Comparison of ENCODE assay signal across 11 mouse cellular contexts in the genomic region with DNA sequence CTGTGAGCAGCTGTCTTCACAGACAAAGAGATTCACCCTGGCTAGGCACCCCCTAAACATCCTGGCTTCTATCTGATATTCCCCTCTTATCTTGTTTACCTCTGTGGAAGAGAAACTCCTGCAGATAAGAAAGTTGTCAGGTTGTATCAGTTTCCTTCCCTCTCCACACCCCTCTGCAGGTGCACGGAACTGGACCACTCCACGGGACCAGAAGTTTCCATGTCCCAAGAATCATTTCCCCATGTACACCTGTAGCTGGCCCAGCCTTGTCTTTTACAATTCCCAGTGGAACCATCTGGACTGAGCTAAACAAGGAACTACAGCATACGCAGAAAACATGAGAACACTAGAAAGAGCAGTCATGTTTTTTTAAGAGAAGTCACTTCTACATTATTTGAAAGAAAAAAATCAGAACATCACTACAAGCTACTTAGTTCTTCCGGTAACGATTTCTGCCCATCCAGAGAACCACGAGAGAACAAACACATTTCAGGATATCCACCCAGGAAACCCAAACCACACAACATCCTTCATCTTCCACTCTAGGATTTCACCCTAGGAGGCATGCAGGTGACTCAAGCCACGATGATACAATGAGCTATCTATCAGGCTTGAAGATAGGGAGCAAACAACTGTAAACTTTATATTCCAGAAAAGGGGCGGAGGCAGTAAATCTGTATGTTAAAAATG.
DNase-seq lines count a peak whose midpoint lies in the region; ATAC-seq and TF ChIP-seq lines count a peak whose summit lies in the region.
"Had no signal": no experiment of that assay in that cellular context is flagged by ENCODE, and none has a peak within 500 bp of the region (broad histone marks: within the 10 kb centered on the region; RNA-seq: fewer than 3 reads in every experiment).

No protein-coding gene starts in this region.

- peak overlapping the region; percentile 83 for H3K27ac ChIP-seq in gastrocnemius, adult 2 months
- H3K27ac ChIP-seq in lung, embryonic 15.5 days = no peak overlapping the region
- no peak overlapping the region for H3K27ac ChIP-seq in intestine, postnatal 0 days (ENCODE audit: low read depth, low read length)
- no peak overlapping the region for H3K27ac ChIP-seq in stomach, embryonic 14.5 days (ENCODE audit: low read length)
- H3K27ac ChIP-seq: liver, embryonic 14.5 days had no signal

- peaks cover 28% of the 10 kb centered on the region for H3K4me1 ChIP-seq in lung, embryonic 15.5 days
- H3K4me1 ChIP-seq in intestine, postnatal 0 days (replicated peaks; ENCODE audit: control insufficient read depth, insufficient read depth, low read length) = no peaks in the 10 kb centered on the region; the same call in 1 of the 2 replicates
- H3K4me1 ChIP-seq in stomach, embryonic 14.5 days (ENCODE audit: control insufficient read depth, insufficient read depth, low read length) = peaks cover 22% of the 10 kb centered on the region

- no peaks in the 10 kb centered on the region for H3K36me3 ChIP-seq in lung, embryonic 15.5 days
- no peaks in the 10 kb centered on the region; the same call in 1 of the 2 replicates for H3K36me3 ChIP-seq in intestine, postnatal 0 days (ENCODE audit: control insufficient read depth, insufficient read depth)
- H3K36me3 ChIP-seq in stomach, embryonic 14.5 days (ENCODE audit: control insufficient read depth, insufficient read depth, low read length) = no peaks in the 10 kb centered on the region

- no peaks in the 10 kb centered on the region for H3K27me3 ChIP-seq in lung, embryonic 15.5 days
- no peaks in the 10 kb centered on the region for H3K27me3 ChIP-seq in intestine, postnatal 0 days (replicated peaks; ENCODE audit: control insufficient read depth, insufficient read depth, low read length)
- no peaks in the 10 kb centered on the region for H3K27me3 ChIP-seq in stomach, embryonic 14.5 days (ENCODE audit: control insufficient read depth, insufficient read depth, low read length)

- H3K4me3 ChIP-seq in gastrocnemius, adult 2 months = peak overlapping the region; percentile 81
- H3K4me3 ChIP-seq in lung, embryonic 15.5 days = peak overlapping the region; percentile 41
- H3K4me3 ChIP-seq in intestine, postnatal 0 days (ENCODE audit: low read depth, low read length) = peak overlapping the region; percentile 34
- H3K4me3 ChIP-seq in stomach, embryonic 14.5 days (ENCODE audit: low read depth, low read length) = peak overlapping the region; percentile 22; the same call in 1 of the 2 replicates

- peak overlapping the region; percentile 70 for H3K4me2 ChIP-seq in lung, embryonic 15.5 days
- peak overlapping the region; percentile 60 for H3K4me2 ChIP-seq in intestine, postnatal 0 days (replicated peaks; ENCODE audit: low read depth)
- peak overlapping the region; percentile 42 for H3K4me2 ChIP-seq in stomach, embryonic 14.5 days (replicated peaks; ENCODE audit: low read depth, low read length)

- DNase-seq in gastrocnemius, adult 2 months = no peak
- DNase-seq in gastrocnemius, adult 18-20 months (ENCODE audit: low spot score) = no peak
- no peak for DNase-seq in lung, postnatal 25 days (ENCODE audit: low spot score)
- DNase-seq in layer of hippocampus, postnatal 10 days (ENCODE audit: low spot score in 2 of 2) = no peak
- DNase-seq in urinary bladder, postnatal 25 days (ENCODE audit: low spot score) = no peak
- DNase-seq: cerebellum, postnatal 25 days; gastrocnemius, postnatal 14 days had no signal

- no peak for ATAC-seq in lung, embryonic 15.5 days (ENCODE audit: borderline replicate concordance, extremely low read depth, low FRiP score, low TSS enrichment)
- no peak for ATAC-seq in intestine, postnatal 0 days
- no peak for ATAC-seq in stomach, embryonic 14.5 days (ENCODE audit: insufficient number of reproducible peaks, insufficient read depth, low FRiP score, low read depth)

- H3K9ac ChIP-seq in lung, embryonic 15.5 days = no peak overlapping the region
- H3K9ac ChIP-seq in intestine, postnatal 0 days (ENCODE audit: low read depth, low read length) = no peak overlapping the region
- no peak overlapping the region for H3K9ac ChIP-seq in stomach, embryonic 14.5 days (replicated peaks; ENCODE audit: low read depth, low read length)
- H3K9ac ChIP-seq: liver, embryonic 14.5 days had no signal

- intact Hi-C loops in gastrocnemius, adult 2 months (cut with DNase I) = loop anchor here (2.0 to 5.0 kb wide), 3 partner anchors 34 to 56 kb away; no protein-coding TSS in a partner anchor

- 36% methylated on average over 8 of the region's 8 CpGs for WGBS in lung, embryonic 15.5 days
- WGBS in intestine, postnatal 0 days = 33% methylated on average over 8 of the region's 8 CpGs
- WGBS in stomach, embryonic 14.5 days = 61% methylated on average over 8 of the region's 8 CpGs

- no peaks in the 10 kb centered on the region for H3K9me3 ChIP-seq in lung, embryonic 15.5 days
- H3K9me3 ChIP-seq in intestine, postnatal 0 days (ENCODE audit: control insufficient read depth) = no peaks in the 10 kb centered on the region
- H3K9me3 ChIP-seq in stomach, embryonic 14.5 days (ENCODE audit: control insufficient read depth, low read depth, low read length) = no peaks in the 10 kb centered on the region

- no peak for TF ChIP-seq CTCF in gastrocnemius, adult 2 months (IDR thresholded peaks at IDR 0.05)
- no peak for TF ChIP-seq CTCF in intestine, postnatal 0 days (IDR thresholded peaks at IDR 0.05; ENCODE audit: low read depth)

Comparison
In these comparisons a context has a peak if more than half of its experiments do, and no peak if none do; other contexts are left out.
1. H3K4me3 ChIP-seq: peak in every context shown above with its lines; median percentile 81 in gastrocnemius, adult 2 months; 41 in lung, embryonic 15.5 days; 34 in intestine, postnatal 0 days; 22 in stomach, embryonic 14.5 days.